Mouse (Mus musculus) adipocyte (in vitro differentiated cells): ENCODE measurements around the gene Gin1.
A peak's percentile ranks its signal among the peaks of the same experiment; 100 is the strongest.
"Not testable (repeated sequence)": the region's sequence is repeated elsewhere in the genome, so short reads cannot be mapped to it uniquely, and the experiment has no call there.

Experiments
- DNase-seq: peaks from one replicate; pipeline ENCODE4 v3.0.0-alpha.2; 2016; ENCODE audit warnings: low spot score

The Gin1 gene

GRCm38 (mm10) chr1:97769904-97770753 lies at the start of gene Gin1, which contains the start of gene Ppip5k2:
Gene Gin1, plus strand, starts transcription at chr1:97770172.
Gene Ppip5k2, minus strand, starts transcription at chr1:97770411.
- peak; percentile 97 for DNase-seq

GRCm38 (mm10) chr1:97726730-97727129 lies 43.2 kb upstream of the Gin1 start:
- peak; percentile 7 for DNase-seq

DNA sequence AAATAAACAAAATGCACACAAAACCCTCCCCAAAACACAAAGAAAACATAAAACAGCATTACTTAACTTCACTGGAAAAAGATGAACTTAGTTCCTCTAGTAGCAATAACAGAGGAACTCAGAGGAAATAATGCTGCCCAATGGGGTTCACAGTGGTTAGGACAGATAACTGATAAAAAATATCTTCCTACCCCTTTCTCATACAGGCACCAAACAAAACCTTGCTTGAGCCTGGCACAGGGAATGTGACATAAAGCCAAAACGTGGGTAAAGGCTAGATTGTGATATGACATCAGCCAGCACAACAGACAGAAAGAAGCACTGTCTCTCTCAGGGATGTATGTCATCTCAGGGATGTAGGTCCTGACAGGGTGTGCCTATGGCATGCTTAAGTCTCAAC lies 40.6 kb upstream of the Gin1 start:
- DNase-seq = no peak

DNA sequence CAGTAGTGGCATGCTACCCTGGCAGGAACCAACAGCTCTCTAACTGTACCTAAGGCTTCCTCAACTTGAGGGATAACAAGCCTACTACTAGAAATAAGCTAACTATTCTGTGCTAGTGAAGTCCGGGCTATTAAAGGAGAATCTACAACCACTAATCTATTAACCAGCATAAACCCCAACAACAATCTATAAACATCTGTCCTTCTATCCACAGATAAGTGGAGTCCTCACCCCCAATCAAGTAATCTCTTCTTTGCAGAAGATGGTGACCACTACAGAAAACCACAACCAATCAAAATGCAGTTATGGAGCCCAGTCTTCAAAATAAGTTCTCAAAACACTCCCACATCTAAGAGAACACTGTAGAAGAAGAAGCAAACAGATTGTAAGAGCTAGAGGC lies 26.9 kb upstream of the Gin1 start:
- no peak for DNase-seq

- DNase-seq = no peak
Observed at GRCm38 (mm10) chr1:97745712-97746111, 24.3 kb upstream of the Gin1 start.

DNA sequence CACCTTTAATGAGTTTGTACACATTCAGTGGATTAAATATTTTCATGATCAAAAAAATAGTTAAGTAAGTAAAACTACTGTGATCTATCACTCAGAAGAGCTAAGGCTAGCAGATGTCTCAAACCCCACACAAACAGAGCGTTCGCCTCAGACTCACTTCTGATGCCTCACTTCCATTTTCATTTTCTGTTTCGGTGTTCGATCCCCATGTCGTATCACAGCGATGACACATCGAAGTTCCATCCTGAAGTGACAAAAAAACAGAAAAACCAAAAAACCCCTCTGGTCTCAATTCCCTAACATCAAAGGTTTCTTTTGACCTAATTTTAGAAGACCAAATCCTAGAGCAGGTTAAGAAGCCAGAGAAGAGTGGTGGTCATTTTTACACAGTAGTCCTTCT lies 23.7 kb upstream of the Gin1 start:
- DNase-seq = no peak

DNA sequence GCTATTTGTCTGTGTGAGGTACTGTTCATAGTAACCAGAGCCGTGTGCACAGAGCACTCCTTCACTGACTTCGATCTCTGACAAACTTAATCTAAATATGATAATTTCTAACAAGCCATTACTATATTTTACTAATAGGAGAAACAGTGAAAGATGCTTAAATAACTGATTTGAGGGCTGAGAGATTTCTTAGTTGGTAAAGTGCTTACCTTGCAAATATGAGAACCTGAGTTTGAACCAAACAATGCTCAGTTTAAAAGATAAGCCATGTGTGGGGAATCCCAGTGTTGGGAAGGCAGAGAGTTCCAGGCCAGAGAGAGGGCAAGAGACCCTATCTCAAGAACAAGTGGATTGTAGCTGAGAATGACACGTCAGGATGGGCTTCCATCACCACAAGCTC lies 21.8 kb upstream of the Gin1 start:
- no peak for DNase-seq

DNA sequence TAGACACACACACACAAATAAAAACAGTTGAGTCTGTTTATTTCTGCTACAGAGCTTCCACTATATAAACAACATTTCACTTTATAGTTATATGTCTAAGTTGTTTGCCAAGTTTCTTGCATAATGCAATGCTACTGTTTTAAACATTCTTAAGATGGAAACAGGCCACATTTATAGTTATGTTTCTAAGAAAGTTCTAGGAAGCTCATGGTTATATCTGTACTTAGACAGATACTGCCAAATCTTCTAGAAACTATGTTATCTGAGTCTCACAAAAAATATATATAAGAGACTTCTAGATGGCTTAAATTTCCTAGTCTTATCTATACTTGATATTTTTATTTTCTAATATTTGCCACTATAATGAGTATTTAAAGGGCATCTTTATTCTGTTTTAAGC lies 16.8 kb upstream of the Gin1 start:
- no peak for DNase-seq

DNA sequence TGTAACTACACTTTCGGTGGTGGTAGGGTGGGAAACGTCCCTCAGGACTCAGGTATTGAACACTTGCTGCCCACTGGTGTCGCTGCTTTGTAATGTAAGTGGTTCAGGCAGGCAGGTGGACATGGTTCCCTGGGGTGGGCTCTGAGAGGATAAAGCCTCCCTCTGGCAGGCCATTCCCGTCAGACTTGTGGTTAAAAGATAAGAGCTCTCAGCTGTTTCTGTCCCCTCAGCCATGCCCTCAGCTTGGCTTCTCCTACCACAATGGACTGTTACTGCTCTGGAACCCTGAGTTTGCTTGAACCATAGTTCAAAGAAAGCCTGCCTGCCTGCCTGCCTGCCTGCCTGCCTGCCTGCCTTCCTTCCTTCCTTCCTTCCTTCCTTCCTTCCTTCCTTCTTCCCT lies 15.6 kb upstream of the Gin1 start:
- DNase-seq = no peak

DNA sequence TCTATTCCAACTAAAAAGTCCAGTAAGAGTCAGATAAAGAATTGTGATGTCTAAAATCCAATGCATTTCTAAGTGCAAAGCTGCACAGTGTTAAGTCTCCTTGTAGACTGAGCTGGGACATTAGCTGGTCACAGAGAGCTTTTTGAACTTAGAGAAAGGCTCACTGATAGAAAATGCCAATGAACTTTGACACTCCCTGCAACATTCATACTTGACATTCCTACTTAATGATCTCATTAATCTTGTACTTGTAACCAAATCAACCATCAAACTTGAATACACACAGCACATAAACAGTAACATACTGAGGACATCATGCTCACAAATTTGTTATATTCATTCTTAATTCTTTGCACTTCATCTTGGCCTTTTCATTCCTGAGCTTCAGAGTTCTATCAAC lies 10.1 kb upstream of the Gin1 start:
- DNase-seq = no peak

GRCm38 (mm10) chr1:97760598-97760997 lies 9.4 kb upstream of the Gin1 start:
- no peak for DNase-seq

DNA sequence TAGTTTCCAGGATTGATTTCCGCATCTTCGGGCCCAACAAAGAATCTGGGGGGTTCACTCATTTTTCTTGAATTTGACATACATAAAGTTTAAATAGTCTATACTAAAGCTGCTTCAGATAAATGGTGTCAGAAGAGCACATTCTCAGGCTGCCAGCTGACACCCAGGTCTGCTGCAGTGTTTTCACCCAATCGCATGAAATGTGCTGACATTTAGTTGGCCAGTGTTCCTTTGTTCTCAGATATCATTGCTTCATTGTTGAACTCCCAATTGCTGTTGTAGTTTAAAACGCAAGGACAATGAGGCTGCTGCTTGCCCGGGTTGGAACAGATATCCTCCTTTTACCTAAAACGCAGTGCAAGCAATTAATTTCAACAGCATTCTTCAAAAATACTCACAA lies 8.5 kb upstream of the Gin1 start:
- DNase-seq = peak; percentile 62

DNA sequence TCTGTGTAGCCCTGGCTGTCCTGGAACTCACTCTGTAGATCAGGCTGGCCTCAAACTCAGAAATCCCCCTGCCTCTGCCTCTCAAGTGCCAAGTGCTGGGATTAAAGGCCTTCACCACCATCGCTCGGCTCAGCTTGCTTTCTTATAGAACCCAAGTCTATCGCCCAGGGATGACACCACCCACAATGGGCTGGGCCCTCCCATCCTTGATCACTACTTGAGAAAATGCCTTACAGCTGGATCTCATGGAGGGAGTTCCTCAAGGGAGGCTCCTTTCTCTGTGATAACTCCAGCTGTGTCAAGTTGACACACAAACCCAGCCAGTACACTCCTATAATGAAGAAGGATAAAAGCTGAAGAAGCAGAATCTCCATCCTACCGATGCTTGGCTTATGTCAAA lies 4.3 kb upstream of the Gin1 start:
- not testable (repeated sequence) for DNase-seq

- DNase-seq = no peak
Observed at GRCm38 (mm10) chr1:97768089-97768488, 1.9 kb upstream of the Gin1 start.

DNA sequence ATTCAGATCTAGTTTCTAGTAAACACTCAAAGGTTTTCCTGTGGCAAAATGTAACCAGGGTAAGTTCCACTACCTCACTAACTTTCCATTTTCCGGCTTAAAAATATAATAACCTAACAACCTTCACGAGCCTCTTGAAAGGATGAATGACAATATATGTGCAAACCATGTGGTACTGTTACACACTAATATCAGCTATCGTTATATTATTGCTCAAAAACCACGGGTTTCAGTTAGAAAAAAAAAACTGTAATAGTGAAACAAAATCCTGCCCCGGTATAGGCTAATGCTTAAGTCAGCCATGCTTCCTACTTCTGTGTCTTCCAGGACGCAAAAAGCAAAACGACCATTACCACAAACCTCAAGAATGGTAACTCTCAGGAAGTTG lies 1.1 kb upstream of the Gin1 start:
- no peak for DNase-seq

- DNase-seq = peak; percentile 25
Observed at GRCm38 (mm10) chr1:97769294-97769903, 573 bp upstream of the Gin1 start.

GRCm38 (mm10) chr1:97771118-97771517 lies 1.1 kb downstream of the Gin1 start:
- peak; percentile 72 for DNase-seq

- no peak for DNase-seq
Observed at GRCm38 (mm10) chr1:97771727-97772126, 1.8 kb downstream of the Gin1 start.

DNA sequence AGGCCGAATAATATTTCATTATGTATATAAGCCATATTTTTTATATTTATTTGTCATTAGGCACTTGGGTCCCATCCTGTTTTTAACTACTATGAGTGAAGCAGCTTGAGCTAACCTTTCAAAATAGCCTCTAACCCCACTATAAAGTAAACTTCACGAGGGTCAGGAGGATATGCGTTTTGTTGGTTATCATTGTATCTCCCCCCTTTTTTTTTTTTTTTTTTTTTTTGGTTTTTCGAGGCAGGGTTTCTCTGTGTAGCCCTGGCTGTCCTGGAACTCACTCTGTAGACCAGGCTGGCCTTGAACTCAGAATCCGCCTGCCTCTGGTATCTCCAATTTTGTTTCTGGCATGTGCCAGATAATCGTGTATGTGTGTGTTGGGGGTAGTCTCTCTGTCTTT lies 3.4 kb downstream of the Gin1 start:
- DNase-seq = no peak

GRCm38 (mm10) chr1:97773973-97774372 lies 4.0 kb downstream of the Gin1 start:
- no peak for DNase-seq

GRCm38 (mm10) chr1:97781674-97782073 lies 11.7 kb downstream of the Gin1 start:
- DNase-seq = no peak

DNA sequence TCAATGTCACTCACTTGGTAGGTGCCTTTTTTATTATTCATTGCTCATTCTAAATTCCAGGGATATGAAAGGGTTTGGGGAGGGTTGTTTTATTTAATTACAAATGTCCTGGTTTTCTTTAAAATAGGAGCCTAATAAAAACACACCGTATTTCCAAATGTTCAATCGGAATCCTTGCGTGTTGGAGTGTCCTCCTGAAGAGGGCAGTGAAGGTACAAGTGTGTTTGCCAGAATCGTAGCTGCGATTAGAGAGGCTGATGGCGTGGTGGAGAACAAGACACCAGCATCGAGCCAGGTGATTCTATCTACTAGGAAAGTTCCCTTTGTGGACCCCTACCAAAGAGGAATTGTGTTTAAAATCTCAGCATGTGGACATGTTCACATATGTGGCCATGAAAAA lies 15.0 kb downstream of the Gin1 start:
- no peak for DNase-seq

GRCm38 (mm10) chr1:97785685-97786393 lies 15.9 kb downstream of the Gin1 start:
- DNase-seq = no peak
